Mouse (Mus musculus): Measurements from ENCODE around the gene Chst4. TPM values are rescaled to one million over a fixed set of nuclear protein-coding genes. Genes with fewer than 3 reads are reported as not detected.

Gene Chst4
- total and polyA plus RNA-seq, 3 experiments, result not detected

GRCm38 (mm10) chr8:110069706-110070105 is 30.2 kb upstream of the Chst4 start:
- Histone ChIP-seq H3K27me3 (replicated peaks) (no peaks in the 10 kb centered on the region), H3K9me3 (replicated peaks; ENCODE audit: low read length) (peaks cover 6% of the 10 kb centered on the region), H3K4me2 (ENCODE audit: insufficient read depth, low read depth, poor library complexity, severe bottlenecking) (no peak overlapping the region), H3K79me2 (replicated peaks; ENCODE audit: control insufficient read depth, extremely low read depth, insufficient read depth, poor library complexity, severe bottlenecking) (no peaks in the 10 kb centered on the region), H3K36me3 (replicated peaks in 1 of 2; ENCODE audit: control insufficient read depth in 1 of 2, insufficient read depth in 1 of 2, low read length in 1 of 2) (no peaks in the 10 kb centered on the region), H3K9ac (ENCODE audit: insufficient read depth, low read depth) (no peak overlapping the region), H3K4me3 (replicated peaks in 1 of 3; ENCODE audit: low read depth in 2 of 3, low read length in 2 of 3, poor library complexity in 1 of 3) (no peak overlapping the region), H3K4me1 (ENCODE audit: control insufficient read depth in 1 of 2, insufficient read depth in 2 of 2) (peaks cover 8 to 13% of the 10 kb centered on the region in 2 experiments), H3K27ac (ENCODE audit: insufficient read depth, low read depth) (no peak overlapping the region)
- TF ChIP-seq NRF1 (IDR thresholded peaks at IDR 0.05; ENCODE audit: low read depth, low read length) (no peak), MXI1 (IDR thresholded peaks at IDR 0.05; ENCODE audit: low read depth, low read length) (no peak), JUND (conservative IDR thresholded peaks at IDR 0.05; ENCODE audit: low read depth, low read length) (no peak), CTCF (conservative IDR thresholded peaks at IDR 0.05 in 1 of 2, IDR thresholded peaks at IDR 0.05 in 1 of 2; ENCODE audit: low read depth in 2 of 2, low read length in 2 of 2) (no peak), PAX5 (IDR thresholded peaks at IDR 0.05; ENCODE audit: low read length) (no peak), IRF4 (IDR thresholded peaks at IDR 0.05; ENCODE audit: low read depth, low read length) (no peak), ZC3H11A (IDR thresholded peaks at IDR 0.05; ENCODE audit: low read depth, low read length) (no peak), ZKSCAN1 (IDR thresholded peaks at IDR 0.05; ENCODE audit: borderline replicate concordance, low read depth, low read length) (no peak), ETS1 (conservative IDR thresholded peaks at IDR 0.05; ENCODE audit: low read depth, low read length) (no peak), CHD1 (IDR thresholded peaks at IDR 0.05; ENCODE audit: low read depth, low read length) (no peak), UBTF (IDR thresholded peaks at IDR 0.05; ENCODE audit: low read depth, low read length) (no peak), USF2 (conservative IDR thresholded peaks at IDR 0.05; ENCODE audit: low read depth, low read length) (no peak), ZNF384 (IDR thresholded peaks at IDR 0.05; ENCODE audit: low read depth, low read length) (no peak), MAFK (IDR thresholded peaks at IDR 0.05; ENCODE audit: insufficient replicate concordance, low read length) (no peak)
- in situ Hi-C loops (cut with MboI; ENCODE audit: low pct_ligation_motif_present, low pct_unique_long_range_greater_than_20kb, low sequenced_read_pairs), result loop anchor here (5.0 to 10.0 kb wide), 2 partner anchors 55 to 102 kb away; no protein-coding TSS in a partner anchor
- DNase-seq (ENCODE audit: extremely low read depth), result no peak
- dilution Hi-C loops (cut with MboI; ENCODE audit: extremely low pct_ligation_motif_present, extremely low pct_unique_long_range_greater_than_20kb, low sequenced_read_pairs), result no loop called here

GRCm38 (mm10) chr8:110065676-110066075 is 26.1 kb upstream of the Chst4 start:
- Histone ChIP-seq H3K4me1 (ENCODE audit: control insufficient read depth in 1 of 2, insufficient read depth in 2 of 2) (no peaks in the 10 kb centered on the region), H3K79me2 (replicated peaks; ENCODE audit: control insufficient read depth, extremely low read depth, insufficient read depth, poor library complexity, severe bottlenecking) (no peaks in the 10 kb centered on the region; the same call in 1 of the 2 replicates), H3K27me3 (replicated peaks) (no peaks in the 10 kb centered on the region), H3K4me2 (ENCODE audit: insufficient read depth, low read depth, poor library complexity, severe bottlenecking) (no peak overlapping the region), H3K27ac (ENCODE audit: insufficient read depth, low read depth) (no peak overlapping the region), H3K9ac (ENCODE audit: insufficient read depth, low read depth) (no peak overlapping the region), H3K9me3 (replicated peaks; ENCODE audit: low read length) (peaks cover 10% of the 10 kb centered on the region), H3K4me3 (replicated peaks in 1 of 3; ENCODE audit: low read depth in 2 of 3, low read length in 2 of 3, poor library complexity in 1 of 3) (no peak overlapping the region), H3K36me3 (replicated peaks in 1 of 2; ENCODE audit: control insufficient read depth in 1 of 2, insufficient read depth in 1 of 2, low read length in 1 of 2) (no peaks in the 10 kb centered on the region)
- no peak for DNase-seq (ENCODE audit: extremely low read depth)
- in situ Hi-C loops (cut with MboI; ENCODE audit: low pct_ligation_motif_present, low pct_unique_long_range_greater_than_20kb, low sequenced_read_pairs), result loop anchor here (10.0 kb wide), 1 partner anchor 51 kb away; no protein-coding TSS in a partner anchor
- TF ChIP-seq GABPA (IDR thresholded peaks at IDR 0.05; ENCODE audit: insufficient replicate concordance, low read depth, low read length), result no peak
- no peak for TF ChIP-seq NRF1 (IDR thresholded peaks at IDR 0.05; ENCODE audit: low read depth, low read length)
- TF ChIP-seq CTCF (conservative IDR thresholded peaks at IDR 0.05 in 1 of 2, IDR thresholded peaks at IDR 0.05 in 1 of 2; ENCODE audit: low read depth in 2 of 2, low read length in 2 of 2), result no peak
- no peak for TF ChIP-seq MAX (IDR thresholded peaks at IDR 0.05; ENCODE audit: low read length)
- no peak for TF ChIP-seq KAT2A (IDR thresholded peaks at IDR 0.05; ENCODE audit: insufficient replicate concordance, low read length)
- TF ChIP-seq USF1 (IDR thresholded peaks at IDR 0.05; ENCODE audit: low read depth, low read length), result no peak
- no peak for TF ChIP-seq JUND (conservative IDR thresholded peaks at IDR 0.05; ENCODE audit: low read depth, low read length)
- no peak for TF ChIP-seq HCFC1 (IDR thresholded peaks at IDR 0.05; ENCODE audit: low read depth, low read length)
- TF ChIP-seq SIN3A (IDR thresholded peaks at IDR 0.05; ENCODE audit: low read length), result no peak
- TF ChIP-seq ZC3H11A (IDR thresholded peaks at IDR 0.05; ENCODE audit: low read depth, low read length), result no peak
- TF ChIP-seq ETS1 (conservative IDR thresholded peaks at IDR 0.05; ENCODE audit: low read depth, low read length), result no peak
- TF ChIP-seq E2F4 (IDR thresholded peaks at IDR 0.05; ENCODE audit: insufficient replicate concordance, low read depth, low read length), result no peak
- dilution Hi-C loops (cut with MboI; ENCODE audit: extremely low pct_ligation_motif_present, extremely low pct_unique_long_range_greater_than_20kb, low sequenced_read_pairs), result no loop called here
